Mouse (Mus musculus): Measurements from ENCODE around the gene Lama1. TPM values are rescaled to one million over a fixed set of nuclear protein-coding genes. Genes with fewer than 3 reads are reported as not detected.

The Lama1 gene
- total RNA-seq, 1 experiment: 112 TPM

DNA sequence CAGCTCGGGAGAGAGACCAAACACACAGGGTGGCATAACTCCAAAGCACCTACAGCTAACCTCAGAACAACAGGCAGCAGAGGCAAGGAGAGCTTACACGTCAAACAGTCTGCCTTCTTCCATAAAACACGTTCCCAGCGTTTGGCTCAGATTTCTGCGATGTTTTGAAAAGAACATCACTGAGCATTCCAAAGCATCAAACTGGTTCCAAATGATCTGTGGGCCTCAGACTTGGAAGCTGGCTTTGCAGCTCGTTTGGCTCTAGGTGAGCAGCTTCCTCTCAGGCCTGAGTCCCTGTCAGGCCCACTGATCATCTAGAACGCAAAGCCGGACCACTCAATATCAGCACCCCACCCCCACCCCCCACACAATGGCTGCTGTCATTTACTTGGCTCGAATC lies 169.0 kb downstream of the Lama1 start:
- Histone ChIP-seq H3K4me3 (ENCODE audit: insufficient read depth in 1 of 2, low read depth in 1 of 2, low read length in 2 of 2, poor library complexity in 1 of 2, severe bottlenecking in 1 of 2) (no peak overlapping the region), H3K9ac (ENCODE audit: insufficient read depth, low read depth, low read length, poor library complexity, severe bottlenecking) (no peak overlapping the region), H3K9me3 (ENCODE audit: control insufficient read depth, insufficient read depth, low read depth, low read length) (no peaks in the 10 kb centered on the region), H3K27ac (ENCODE audit: insufficient read depth, low read depth, low read length, poor library complexity, severe bottlenecking) (no peak overlapping the region), H3K4me1 (ENCODE audit: control insufficient read depth in 2 of 2, insufficient read depth in 2 of 2, low read length in 2 of 2, poor library complexity in 1 of 2) (no peaks in the 10 kb centered on the region), H3K36me3 (ENCODE audit: control insufficient read depth, insufficient read depth, low read length, poor library complexity, severe bottlenecking) (peaks cover 4% of the 10 kb centered on the region; the same call in 1 of the 2 replicates)
- in situ Hi-C loops (cut with MboI; ENCODE audit: low sequenced_read_pairs in 2 of 2, unreplicated experiment in 2 of 2): no loop called here
- DNase-seq (ENCODE audit: low read depth, low spot score): no peak
- TF ChIP-seq ZNF384 (IDR thresholded peaks at IDR 0.05; ENCODE audit: low read depth, low read length) (no peak), ZC3H11A (IDR thresholded peaks at IDR 0.05; ENCODE audit: borderline replicate concordance, low read depth, low read length) (no peak), HCFC1 (IDR thresholded peaks at IDR 0.05; ENCODE audit: borderline replicate concordance, insufficient read depth, low read length) (no peak), MAFK (IDR thresholded peaks at IDR 0.05; ENCODE audit: insufficient read depth, low read depth, low read length) (no peak), CHD2 (IDR thresholded peaks at IDR 0.05; ENCODE audit: low read depth, low read length) (no peak)

DNA sequence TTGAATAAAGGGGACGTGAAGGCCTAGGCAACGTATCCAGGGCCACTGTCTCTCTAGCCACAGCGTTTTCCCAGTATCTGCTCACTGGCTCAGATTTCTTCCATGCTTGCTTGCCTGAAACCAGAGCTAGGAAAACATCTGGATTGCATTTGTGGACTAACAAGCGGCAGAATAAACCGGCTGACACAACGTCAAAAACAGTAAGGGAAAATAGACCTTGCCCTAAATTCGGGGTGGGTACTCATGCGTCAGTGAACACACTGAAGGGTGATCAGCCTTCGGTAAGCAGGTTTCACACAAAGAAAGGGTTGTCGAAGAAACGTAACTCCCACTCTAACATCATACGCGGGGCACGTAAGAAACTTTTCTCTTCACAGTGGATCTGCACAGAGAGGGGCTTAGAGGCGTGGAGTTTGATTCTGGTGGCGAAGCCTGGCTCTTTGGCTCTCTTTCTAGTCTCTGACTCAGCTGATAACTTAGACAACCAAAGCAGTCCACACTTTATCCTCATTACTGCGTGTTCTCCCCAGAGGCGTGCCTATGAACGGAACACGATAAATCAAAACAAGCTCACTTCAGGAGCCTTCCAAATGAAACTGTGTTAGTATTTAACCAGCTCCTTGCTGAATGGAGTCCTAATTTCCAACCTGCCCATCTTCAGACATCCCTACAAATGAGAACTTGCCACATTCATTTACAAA lies 169.6 kb downstream of the Lama1 start:
- H3K27ac ChIP-seq (ENCODE audit: insufficient read depth, low read depth, low read length, poor library complexity, severe bottlenecking): no peak overlapping the region
- TF ChIP-seq CHD2 (IDR thresholded peaks at IDR 0.05; ENCODE audit: low read depth, low read length) (no peak), ZC3H11A (IDR thresholded peaks at IDR 0.05; ENCODE audit: borderline replicate concordance, low read depth, low read length) (no peak), MAFK (IDR thresholded peaks at IDR 0.05; ENCODE audit: insufficient read depth, low read depth, low read length) (no peak), ZNF384 (IDR thresholded peaks at IDR 0.05; ENCODE audit: low read depth, low read length) (no peak), HCFC1 (IDR thresholded peaks at IDR 0.05; ENCODE audit: borderline replicate concordance, insufficient read depth, low read length) (no peak)
- DNase-seq (ENCODE audit: low read depth, low spot score): no peak
- in situ Hi-C loops (cut with MboI; ENCODE audit: low sequenced_read_pairs in 2 of 2, unreplicated experiment in 2 of 2): no loop called here
- no peaks in the 10 kb centered on the region for H3K4me1 ChIP-seq (ENCODE audit: control insufficient read depth in 2 of 2, insufficient read depth in 2 of 2, low read length in 2 of 2, poor library complexity in 1 of 2)
- H3K36me3 ChIP-seq (ENCODE audit: control insufficient read depth, insufficient read depth, low read length, poor library complexity, severe bottlenecking): peaks cover 4% of the 10 kb centered on the region; the same call in 1 of the 2 replicates
- H3K9me3 ChIP-seq (ENCODE audit: control insufficient read depth, insufficient read depth, low read depth, low read length): no peaks in the 10 kb centered on the region
- no peak overlapping the region for H3K4me3 ChIP-seq (ENCODE audit: insufficient read depth in 1 of 2, low read depth in 1 of 2, low read length in 2 of 2, poor library complexity in 1 of 2, severe bottlenecking in 1 of 2)
- no peak overlapping the region for H3K9ac ChIP-seq (ENCODE audit: insufficient read depth, low read depth, low read length, poor library complexity, severe bottlenecking)

DNA sequence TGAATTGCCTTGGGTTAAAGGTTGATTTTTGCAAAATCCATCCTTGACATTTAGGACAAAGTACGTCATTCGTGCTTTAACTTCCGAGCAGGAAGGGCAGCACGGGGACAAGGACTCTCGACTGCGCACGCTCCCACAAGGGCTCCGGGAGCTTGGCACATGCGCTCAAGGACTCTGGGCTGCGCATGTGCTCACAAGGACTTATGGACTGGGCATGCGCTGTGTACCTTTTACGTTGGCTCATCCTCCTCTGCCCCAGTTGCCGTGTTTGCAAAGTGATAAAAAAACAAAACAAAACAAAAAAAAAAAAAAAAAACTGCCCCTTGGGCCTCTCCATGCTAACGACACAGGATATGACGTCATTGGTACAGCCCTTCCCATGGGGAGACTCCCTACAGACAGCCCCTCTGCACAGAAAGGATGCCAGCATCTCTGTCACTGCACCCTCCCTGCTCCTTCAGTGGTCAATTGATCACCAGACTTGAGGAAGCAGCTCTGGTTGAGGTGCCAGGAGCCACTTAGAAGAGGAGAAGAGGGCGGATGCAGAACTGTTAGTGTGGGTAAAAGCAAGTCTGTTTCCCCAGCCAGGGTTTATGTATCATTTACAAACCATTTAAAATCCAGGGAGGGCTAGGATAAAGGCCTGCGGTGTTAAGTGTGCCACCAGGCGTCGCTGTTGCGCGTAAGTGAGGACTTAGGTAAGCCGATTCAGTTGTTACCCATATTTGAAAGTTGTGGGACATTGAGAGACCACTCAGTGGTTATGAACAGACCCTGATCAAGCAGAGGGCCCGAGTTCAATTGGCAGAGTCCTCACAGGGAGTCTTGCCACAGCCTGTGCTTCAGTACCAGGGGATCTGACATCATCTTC lies 172.9 kb downstream of the Lama1 start:
- no peak overlapping the region for H3K9ac ChIP-seq (ENCODE audit: insufficient read depth, low read depth, low read length, poor library complexity, severe bottlenecking)
- in situ Hi-C loops (cut with MboI; ENCODE audit: low sequenced_read_pairs in 2 of 2, unreplicated experiment in 2 of 2): no loop called here
- H3K4me1 ChIP-seq (ENCODE audit: control insufficient read depth in 2 of 2, insufficient read depth in 2 of 2, low read length in 2 of 2, poor library complexity in 1 of 2): no peaks in the 10 kb centered on the region
- peaks cover 6% of the 10 kb centered on the region; the same call in 1 of the 2 replicates for H3K36me3 ChIP-seq (ENCODE audit: control insufficient read depth, insufficient read depth, low read length, poor library complexity, severe bottlenecking)
- DNase-seq (ENCODE audit: low read depth, low spot score): peak; percentile 70
- TF ChIP-seq ZC3H11A (IDR thresholded peaks at IDR 0.05; ENCODE audit: borderline replicate concordance, low read depth, low read length): peak; percentile 49
- TF ChIP-seq ZNF384 (IDR thresholded peaks at IDR 0.05; ENCODE audit: low read depth, low read length): peak; percentile 64; the same call in 1 of the 2 replicates
- TF ChIP-seq CHD2 (IDR thresholded peaks at IDR 0.05; ENCODE audit: low read depth, low read length): no peak
- no peak for TF ChIP-seq HCFC1 (IDR thresholded peaks at IDR 0.05; ENCODE audit: borderline replicate concordance, insufficient read depth, low read length)
- no peak for TF ChIP-seq MAFK (IDR thresholded peaks at IDR 0.05; ENCODE audit: insufficient read depth, low read depth, low read length)
- no peaks in the 10 kb centered on the region for H3K9me3 ChIP-seq (ENCODE audit: control insufficient read depth, insufficient read depth, low read depth, low read length)
- H3K4me3 ChIP-seq (ENCODE audit: insufficient read depth in 1 of 2, low read depth in 1 of 2, low read length in 2 of 2, poor library complexity in 1 of 2, severe bottlenecking in 1 of 2): 0 out of 4 replicates have a peak overlapping the region, but pooled peaks of 1 of the 2 experiments have one; percentile 7
- no peak overlapping the region for H3K27ac ChIP-seq (ENCODE audit: insufficient read depth, low read depth, low read length, poor library complexity, severe bottlenecking)

Other genes with a start within 250 kb of the Lama1 start
- gene Lrrc30, start 64.5 kb upstream of the Lama1 start, total RNA-seq (2012; rRNA removed): not detected in 2 replicates